Mouse (Mus musculus) large intestine, adult 2 months (tissue): ENCODE measurements around the gene Atp5d. TPM values are rescaled to one million over a fixed set of nuclear protein-coding genes. Genes with fewer than 3 reads are reported as not detected.

Experiments used
- DNase-seq: peaks from one replicate; pipeline ENCODE4 v3.0.0-alpha.2; 2012; ENCODE audit warnings: low read depth, low spot score
- WGBS: fragments of 180-500 bp; shearing (Covaris S2); methylation state at CpG from one replicate; pipeline ENCODE4 v1.1.7; 2018; 5-methylcytosine and 5-hydroxymethylcytosine counted together
- polyA plus RNA-seq: library from polyadenylated mRNA; depleted of rRNA; stranded (reverse); fragments of >200 nt; gene quantifications from 2 replicates; pipeline ENCODE4 v1.2.3, GENCODE M21; 2012; rRNA removed

The Atp5d gene
- polyA plus RNA-seq: 1,215 and 1,440 TPM in 2 replicates

DNA sequence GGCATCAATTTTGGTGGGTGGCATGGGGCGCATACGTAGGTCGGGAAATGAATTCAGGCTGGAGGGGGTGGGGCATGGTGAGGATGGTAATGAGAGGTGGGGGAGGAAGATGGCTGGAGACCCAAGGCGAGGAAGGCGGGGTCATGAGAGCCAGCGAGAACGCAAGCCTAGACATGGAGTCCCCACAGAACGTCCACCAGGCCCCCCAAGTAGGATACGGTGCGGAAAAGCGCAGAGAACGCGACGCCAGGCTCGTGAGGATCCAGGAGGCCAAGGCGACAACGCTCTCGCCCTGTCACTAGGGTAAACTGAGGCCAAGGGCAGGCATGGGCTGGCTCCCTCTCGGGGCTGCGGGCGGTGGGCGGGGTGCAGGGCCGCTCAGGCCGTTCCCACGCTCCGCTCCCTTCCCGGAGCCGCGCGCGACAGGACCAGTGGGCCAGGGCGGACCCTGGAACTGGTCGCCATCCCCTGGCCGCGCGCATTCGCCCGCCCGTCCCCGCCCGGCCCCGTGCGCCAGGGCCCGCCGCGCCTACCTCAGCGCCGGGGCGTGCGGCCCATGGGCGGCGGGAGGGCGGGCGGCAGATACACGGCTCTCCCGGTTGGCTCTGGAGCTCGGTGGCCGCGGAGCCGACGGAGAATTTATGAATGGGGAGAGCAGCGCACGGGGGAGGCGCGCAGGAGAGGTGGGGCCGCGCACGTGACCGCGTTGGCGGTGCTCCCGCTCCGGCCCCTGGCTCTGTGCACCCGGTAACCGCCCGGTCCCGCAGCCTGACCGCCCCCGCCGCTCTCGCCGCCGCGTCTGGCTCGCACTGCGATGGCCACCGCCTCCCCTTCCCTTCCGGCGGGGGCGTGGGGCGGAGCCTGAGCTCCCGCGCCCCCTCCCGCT lies at the start of gene Atp5d:
Gene Atp5d (plus strand): TSS at position 80 of the 886 bp plus-strand sequence.
- under 1% methylated on average over 94 of the region's 94 CpGs for WGBS

DNA sequence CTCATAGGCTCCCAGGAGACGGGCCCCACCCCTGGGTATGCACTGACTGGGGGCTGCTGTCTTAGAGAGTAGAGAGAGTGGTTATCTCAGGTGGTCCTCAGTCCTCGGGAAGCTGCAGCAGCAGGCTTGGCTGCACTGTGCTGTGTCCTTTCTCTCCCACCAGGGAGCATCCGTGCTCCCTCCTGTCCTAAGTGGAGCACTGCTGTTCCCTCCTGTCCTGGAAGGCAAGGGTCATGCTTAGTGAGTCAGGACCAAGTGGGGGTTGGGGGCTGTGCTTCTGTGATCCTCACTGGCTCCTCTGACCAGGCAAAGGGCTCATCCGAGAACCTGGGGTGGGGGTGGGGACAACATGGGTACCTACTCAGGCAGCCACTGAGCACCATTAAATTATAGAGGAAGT lies 49.3 kb upstream of the Atp5d start:
- WGBS: 77% methylated on average over 4 of the region's 4 CpGs
- no peak for DNase-seq

More for the DNA sequence above, at the start of gene Atp5d:
- DNase-seq: no peak

DNA sequence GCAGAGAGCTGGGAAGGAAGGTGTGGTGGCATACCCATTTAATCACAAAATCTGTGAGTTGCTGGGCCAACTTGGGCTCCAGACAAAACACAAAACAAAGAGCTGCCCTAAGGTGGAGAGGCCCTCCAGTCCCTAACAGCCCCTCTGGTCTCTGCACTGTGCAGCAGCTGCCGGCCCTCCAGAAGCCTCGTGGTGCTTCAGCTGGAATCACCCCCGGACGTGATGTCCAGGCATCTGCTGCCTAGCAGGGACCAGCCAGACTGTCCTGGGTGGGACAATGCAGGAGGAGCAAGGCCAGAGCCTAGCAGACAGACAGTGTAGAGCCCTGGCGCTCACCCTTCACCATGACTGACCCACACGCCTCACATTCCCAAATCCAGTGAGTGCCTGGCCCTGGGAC lies 46.9 kb upstream of the Atp5d start:
- 75% methylated on average over 6 of the region's 6 CpGs for WGBS
- DNase-seq: no peak

DNA sequence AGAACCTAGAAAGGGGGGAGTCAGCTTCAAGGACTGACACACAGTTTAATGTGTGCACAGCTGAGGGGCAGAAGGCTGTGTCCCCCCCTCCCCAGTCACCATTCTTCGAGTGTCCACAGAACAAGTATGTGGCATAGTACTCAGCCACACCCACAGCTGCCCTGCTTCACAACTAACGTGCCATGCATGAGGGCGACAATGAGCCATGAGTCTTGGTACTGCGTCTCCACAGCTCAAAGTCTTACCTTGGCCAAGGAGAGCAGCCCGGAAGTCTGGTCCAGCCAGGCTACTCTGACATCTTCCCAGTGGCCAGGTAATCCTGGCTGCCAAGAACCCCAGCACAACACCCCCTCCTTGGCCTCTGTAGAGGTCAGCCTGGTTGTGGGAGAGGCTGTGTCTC lies 45.7 kb upstream of the Atp5d start:
- 50% methylated on average over 5 of the region's 5 CpGs for WGBS
- DNase-seq: no peak

DNA sequence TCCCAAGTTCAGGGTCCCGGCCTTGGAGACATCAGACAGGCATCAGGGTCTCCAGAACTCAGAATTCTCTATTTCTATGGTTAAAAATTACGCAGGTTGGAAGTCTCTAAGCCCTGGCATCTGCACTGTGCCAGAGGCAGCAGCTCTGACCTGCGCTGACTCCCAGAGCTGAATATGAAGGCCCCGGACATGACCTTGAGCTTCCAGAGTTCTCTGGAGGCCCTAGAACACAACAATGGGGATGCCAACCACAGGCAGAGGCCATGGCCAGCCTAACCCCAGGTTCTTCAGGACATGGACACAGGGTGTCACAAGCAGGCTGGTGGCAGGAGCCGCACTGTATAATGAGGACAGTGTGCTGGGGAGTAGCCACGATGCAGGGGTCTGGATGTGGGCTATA lies 44.3 kb upstream of the Atp5d start:
- 89% methylated on average over 6 of the region's 6 CpGs for WGBS
- DNase-seq: no peak

DNA sequence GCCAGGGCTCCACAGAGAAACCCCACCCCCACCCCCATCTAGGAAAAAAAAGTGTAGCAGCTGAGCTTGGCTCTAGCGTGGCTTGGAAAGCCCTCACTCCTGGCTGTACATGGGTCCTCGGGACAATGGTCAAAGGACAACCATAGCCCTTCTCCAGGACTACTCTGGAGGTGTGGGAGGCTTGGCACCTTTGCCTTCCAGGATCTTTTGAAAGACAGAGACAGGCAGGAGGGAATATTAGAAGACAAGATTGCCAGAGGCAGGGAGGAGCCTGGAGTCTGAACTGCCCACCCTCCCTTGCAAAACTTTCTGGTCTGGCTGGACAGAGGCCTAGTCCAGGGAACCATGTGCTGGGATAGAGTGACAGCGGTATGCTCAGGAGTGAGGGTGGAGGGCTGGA lies 43.7 kb upstream of the Atp5d start:
- DNase-seq: no peak
- WGBS: 74% methylated on average over 3 of the region's 3 CpGs

DNA sequence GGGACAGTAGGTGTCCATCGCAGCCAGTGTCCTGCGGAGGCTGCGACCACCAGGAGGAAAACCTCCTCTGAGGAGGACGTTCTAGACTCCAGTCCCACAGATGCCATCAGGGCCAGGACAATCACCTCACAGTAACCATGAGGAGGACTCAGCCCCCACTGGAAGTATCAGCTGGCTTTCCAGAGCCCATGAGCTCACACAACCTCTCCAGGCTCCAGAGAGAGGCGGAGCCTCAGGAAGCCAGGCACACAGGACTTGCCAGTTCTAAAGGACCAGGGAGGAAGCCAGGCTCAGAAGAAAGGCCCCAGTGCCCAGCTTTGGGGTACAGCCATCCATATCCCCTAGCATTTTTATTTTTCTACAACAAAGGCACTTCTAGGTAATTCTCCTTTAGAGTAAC lies 42.9 kb upstream of the Atp5d start:
- no peak for DNase-seq
- 87% methylated on average over 5 of the region's 5 CpGs for WGBS

DNA sequence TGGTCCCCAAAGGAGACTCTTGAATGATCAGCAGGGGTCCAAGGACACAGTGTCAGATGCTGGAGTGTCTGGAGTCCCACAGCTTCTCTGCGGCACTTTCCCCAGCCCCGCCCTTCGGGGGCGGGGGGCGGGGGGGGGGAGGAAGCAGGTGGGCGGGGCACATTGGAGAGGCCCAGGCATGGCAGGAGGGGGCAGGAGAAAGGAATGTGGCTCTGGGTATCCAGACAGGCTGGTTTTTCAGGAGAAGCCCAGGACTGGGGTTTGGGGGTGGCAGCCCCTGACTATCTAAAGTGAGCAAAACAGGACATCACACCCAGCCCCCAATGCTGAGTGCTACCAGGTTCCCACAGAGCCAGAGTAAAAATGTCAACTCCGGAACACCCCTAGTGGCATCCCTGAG lies 41.2 kb upstream of the Atp5d start:
- WGBS: 15% methylated on average over 7 of the region's 7 CpGs
- no peak for DNase-seq

DNA sequence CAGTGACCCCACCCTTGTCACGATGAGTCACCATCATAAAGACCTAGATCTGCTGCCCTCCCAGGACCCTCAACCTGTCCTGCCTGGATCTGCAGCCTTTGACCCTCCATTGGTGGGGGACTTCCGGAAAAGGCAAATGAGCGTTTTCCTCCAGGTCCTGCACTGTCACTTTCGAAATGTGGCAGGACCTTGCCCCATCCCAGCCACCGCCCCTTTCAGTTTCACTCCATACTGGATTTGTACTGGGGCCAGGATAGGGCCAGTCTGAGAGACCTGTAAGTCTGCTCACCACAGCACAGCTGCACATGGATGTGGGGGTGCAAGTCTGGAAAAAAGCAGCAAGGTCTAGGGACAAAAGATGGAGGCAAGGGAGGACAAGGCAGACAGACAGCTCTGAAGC lies 39.8 kb upstream of the Atp5d start:
- WGBS: 27% methylated on average over 5 of the region's 5 CpGs
- no peak for DNase-seq

DNA sequence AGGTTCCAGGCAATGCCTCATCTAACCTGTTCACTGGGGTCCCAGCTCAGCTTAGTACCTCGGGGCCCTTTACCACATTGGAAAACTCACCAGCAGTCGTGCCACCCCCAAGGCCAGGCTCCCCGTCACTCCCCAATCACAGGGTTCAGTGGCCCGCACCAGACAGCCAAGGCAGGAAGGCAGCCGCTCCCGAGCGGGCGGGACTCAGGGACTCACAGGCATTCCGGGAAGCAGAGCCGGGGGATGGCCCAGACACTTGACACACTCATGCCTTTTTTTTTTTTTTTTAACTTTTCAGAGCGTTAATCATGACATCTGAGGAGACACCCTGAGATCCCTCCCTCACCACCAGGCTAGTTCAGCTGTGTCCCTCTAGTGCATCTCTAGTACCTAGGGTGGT lies 37.5 kb upstream of the Atp5d start:
- 12% methylated on average over 11 of the region's 11 CpGs for WGBS
- DNase-seq: no peak

DNA sequence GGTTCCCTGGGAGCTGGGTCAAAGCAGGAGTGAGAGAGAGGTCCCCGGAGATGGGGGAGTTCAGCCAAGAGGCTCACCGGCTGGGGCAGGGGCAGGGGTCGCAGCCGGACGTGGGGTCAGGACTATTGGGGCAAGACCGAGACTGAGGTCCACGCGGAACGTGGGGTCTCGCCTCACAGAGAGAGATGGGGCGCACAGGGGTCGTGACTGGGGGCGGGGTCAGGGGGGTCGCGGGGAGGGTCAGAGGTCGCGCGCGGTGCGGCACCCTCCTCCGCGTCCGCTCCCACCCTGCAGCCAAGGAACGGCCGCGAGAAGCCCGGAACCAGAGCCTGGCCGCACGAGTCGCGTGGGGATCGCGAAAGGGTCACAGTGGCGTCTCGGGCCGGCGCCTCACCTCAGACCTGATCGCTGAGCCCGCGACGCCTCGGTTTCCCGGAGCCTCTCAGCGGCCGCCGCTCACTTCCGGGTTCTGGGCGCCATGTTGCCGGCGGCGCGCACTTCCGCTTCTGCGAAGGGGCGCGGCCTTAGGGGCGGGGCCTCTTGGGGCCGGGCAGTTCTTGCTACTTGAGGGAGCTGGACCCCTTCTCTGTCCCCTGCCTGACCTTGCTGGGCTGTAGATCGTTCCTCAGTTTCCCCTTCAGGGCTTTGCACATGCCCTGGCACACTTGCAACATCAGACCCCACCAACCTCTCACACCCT lies 36.1 kb upstream of the Atp5d start:
- DNase-seq: no peak
- WGBS: 1% methylated on average over 58 of the region's 59 CpGs

DNA sequence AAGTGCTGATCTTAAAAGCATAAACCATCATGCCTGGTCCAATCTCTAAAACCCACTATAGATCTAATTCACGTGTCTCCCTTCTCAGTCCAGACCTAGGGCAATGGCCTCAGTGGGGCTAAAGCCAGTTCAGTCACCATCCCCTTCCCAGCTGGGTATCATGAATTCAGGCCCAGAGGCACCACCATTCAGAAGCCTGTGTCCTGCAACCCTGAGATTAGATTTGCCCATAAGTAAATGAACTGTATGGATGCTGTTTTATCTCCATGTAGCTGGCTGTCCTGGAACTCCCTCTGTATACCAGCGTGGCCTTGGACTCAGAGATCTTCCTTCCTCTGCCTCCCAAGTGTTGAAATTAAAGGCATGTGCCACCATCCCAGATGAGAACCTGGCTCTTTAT lies 35.4 kb upstream of the Atp5d start:
- no peak for DNase-seq
- 82% methylated on average over 2 of the region's 2 CpGs for WGBS

DNA sequence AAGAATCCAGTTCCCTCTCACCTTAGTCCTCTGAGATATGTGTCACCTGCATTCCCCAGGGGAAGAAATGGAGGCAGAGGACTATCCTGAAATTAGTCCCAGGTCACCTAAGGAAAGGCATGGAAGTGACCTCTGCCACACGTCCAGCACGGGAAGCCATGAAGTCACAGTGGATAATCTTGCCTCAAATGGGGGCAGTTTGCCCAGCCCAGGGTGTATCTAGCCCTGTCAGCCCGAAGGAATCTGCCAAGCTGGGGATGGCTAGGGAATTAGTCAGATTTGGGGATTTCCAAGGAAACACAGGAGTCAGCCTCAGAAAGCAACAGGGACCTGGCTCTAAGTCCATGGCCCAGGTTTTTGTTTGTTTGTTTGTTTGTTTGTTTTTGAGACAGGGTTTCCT lies 34.3 kb upstream of the Atp5d start:
- DNase-seq: no peak
- 58% methylated on average over 3 of the region's 3 CpGs for WGBS

DNA sequence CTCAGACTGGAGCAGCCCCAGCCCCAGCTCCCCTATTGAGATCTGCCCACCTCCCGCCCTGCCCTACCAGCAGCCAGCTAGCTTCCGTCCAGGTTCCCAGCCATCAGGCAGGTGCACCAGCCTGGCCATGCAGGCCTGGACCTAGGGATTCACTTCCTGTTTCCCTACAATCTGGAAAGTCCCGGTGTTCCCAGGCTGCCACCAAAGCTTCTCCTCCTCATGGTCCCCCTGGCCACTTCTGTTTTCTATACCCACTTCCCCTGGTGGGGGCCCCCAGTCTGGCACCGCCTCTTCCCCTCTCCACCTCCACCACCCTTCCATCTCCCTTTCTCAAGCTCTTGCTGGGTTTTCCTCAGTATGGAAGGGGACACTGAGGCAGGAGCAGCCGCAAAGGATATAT lies 33.0 kb upstream of the Atp5d start, which contains the start of gene Sbno2:
Gene Sbno2 (minus strand): TSS at position 112 of the 400 bp plus-strand sequence.
- no peak for DNase-seq
- 36% methylated on average over 5 of the region's 5 CpGs for WGBS

DNA sequence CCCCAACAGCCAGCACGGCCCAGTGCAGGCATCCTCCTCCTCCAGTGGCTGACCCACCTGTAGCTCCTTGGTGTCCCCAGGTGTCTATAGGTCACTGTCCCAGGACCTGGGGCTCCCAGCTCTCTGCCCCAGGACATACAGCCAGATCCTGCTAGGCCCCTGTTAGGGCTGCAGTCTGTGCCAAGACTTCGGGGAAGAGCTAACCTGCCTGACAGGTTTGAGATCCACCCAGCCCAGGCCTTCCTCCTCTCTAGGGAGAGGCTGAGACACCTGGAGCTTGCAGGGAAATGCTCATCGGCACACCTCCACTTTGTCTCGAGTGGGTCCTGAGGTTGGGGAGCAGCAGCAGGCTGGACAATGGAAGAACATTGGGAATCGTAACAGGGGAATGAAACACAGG lies 32.5 kb upstream of the Atp5d start:
- DNase-seq: no peak
- WGBS: 27% methylated on average over 5 of the region's 5 CpGs

DNA sequence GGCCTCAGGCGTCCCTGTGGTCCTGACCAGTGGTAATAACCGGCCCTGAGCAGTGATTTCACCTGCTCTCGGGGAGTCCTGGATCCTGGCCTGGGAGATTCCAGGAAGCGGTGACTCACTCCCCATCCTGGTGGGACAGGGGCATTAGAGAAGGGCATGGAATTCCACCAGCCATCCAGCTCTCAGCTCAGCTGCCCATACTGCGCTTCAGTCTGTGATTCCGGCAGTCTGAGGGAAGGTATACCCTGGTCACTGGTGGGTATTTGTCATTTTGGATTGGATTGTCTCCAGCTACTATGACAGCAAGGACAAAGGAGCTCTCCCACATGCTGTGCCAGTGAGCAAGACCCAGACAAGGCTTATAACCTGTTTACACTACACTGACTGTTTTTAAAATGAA lies 30.8 kb upstream of the Atp5d start:
- no peak for DNase-seq
- WGBS: 56% methylated on average over 6 of the region's 6 CpGs

DNA sequence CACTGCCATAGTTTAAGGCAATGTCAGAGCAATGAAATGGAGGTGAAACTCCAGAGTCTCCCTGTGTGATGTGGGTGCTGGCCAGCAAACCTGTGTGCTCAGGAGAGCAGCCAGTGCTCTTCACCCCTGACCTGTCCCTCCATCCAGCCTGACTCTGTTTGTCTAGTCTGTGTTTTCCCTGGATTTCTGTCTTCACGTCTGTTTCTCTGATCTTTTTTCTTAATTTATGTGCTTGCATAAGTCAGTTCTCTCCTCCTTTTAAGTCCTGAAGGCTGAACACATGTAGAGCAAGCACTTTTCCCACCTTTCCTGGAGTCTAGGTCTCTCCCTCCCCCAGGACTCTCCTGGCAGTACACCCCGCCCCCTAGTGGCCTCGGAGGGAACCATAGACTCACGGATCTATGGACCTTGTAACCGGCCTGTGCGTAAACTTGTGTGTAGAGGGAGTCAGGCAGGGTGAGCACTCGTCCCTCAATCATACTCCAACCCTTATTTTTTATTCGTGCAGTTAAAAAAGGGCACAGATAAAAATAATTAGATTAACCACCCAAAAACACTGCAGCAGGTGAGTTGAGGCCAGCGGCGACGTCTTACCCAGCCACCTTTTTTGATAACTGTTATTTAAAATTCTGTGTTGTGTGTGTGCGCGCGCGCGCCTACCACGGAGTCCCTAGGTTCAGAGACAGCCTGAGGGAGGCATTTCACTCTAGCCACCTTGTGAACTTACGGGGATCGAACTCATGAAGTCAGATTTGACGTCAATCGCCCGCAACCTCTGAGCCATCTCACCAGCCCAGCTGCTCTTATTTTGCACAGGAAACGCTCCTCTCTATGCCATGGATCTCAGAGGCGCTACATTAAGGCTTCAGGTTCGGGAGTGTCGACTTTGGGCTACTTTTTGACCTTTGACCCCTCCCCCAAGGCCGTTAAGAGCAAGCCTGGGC lies 23.8 kb upstream of the Atp5d start:
- DNase-seq: no peak
- 2% methylated on average over 27 of the region's 27 CpGs for WGBS

DNA sequence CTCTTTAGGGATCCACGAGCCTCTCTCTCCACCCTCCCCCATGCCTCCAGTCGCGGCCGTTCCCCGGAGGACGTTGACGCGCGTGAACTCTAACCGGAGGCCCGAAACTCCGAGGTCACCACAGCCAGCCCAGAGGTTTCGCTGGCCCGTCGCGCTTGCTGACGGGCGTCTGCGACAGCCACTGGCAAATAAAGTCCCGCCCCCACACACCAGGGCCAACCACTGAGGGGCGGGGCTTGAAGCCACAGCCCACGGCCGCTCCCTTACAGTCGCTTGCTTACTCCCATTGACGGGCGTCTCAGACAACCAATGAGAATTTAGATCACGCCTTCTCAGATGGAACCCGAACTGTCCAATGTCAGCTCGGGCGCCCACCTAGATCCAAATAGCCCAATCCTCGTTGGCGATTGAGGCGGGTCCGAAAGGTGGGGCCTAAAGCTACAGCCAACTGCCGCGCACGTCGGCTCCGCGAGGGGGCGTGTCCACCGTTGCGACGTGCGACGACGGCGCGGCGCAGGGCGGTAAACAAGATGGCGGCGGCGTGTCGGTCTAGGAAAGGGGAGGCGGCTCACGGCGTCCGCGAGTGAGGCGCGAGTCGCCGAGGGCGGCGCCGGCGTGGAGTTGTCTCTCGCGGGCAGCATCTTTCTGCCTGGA lies 23.0 kb upstream of the Atp5d start, which contains the start of gene Stk11:
Gene Stk11 (plus strand): TSS at position 514 of the 654 bp plus-strand sequence.
- under 1% methylated on average over 70 of the region's 70 CpGs for WGBS
- peak; percentile 100 for DNase-seq

DNA sequence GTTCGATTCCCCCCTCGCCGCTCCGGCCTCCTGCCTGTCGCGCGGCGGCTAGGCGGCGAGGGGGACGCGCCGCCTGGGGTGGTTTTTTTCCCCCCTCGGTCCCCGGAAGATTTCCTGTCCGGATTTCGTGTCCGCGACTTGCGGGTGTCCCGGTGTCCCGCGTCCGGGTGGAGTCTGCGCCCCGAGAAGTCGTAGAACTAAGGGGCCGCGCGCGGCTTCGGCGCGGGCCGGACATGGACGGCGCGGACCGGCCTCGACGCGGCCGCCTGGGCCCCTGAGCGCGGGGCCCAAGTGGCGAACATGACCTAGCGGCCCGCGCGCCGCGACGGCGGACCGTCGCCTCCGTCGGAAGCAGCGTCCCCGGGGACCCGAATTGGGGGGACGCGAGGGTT lies 22.5 kb upstream of the Atp5d start:
- no peak for DNase-seq
- WGBS: under 1% methylated on average over 63 of the region's 63 CpGs
